Mouse (Mus musculus) lung, postnatal 0 days (tissue): Measurements from ENCODE around the gene Lamtor2. TPM values are rescaled to one million over a fixed set of nuclear protein-coding genes. Genes with fewer than 3 reads are reported as not detected.

ENCODE experiments used
- ATAC-seq: fragments of 200-750 bp; cut with Nextera tagmentation; 2 replicates; pipeline ENCODE4 v1.8.0; 2017; ENCODE audit warnings: moderate library complexity
- DNase-seq: peaks from one replicate; pipeline ENCODE4 v3.0.0-alpha.2; 2016; ENCODE audit warnings: low spot score
- H3K27ac ChIP-seq: fragments of 300-500 bp; sonication (generic); 2 replicates; pipeline ENCODE4 v1.5.1; 2014; ENCODE audit warnings: antibody characterized with exemption, mild to moderate bottlenecking, low read length, mixed read lengths
- H3K27me3 ChIP-seq: fragments of 300-500 bp; sonication (generic); replicated peaks from 2 replicates; pipeline ENCODE4 v1.6.1; 2014; ENCODE audit warnings: low read length, mixed read lengths; ENCODE audit not compliant: insufficient read depth
- H3K36me3 ChIP-seq: fragments of 300-500 bp; sonication (generic); 2 replicates; pipeline ENCODE4 v1.6.1; 2014; ENCODE audit warnings: low read length, mixed read lengths; ENCODE audit not compliant: insufficient read depth
- H3K4me1 ChIP-seq: fragments of 300-500 bp; sonication (generic); 2 replicates; pipeline ENCODE4 v1.6.1; 2014; ENCODE audit warnings: antibody characterized with exemption, low read depth, low read length, mixed read lengths; ENCODE audit not compliant: insufficient read depth
- H3K4me2 ChIP-seq: fragments of 300-500 bp; sonication (generic); replicated peaks from 2 replicates; pipeline ENCODE4 v1.6.1; 2014; ENCODE audit warnings: low read depth, mild to moderate bottlenecking, low read length, moderate library complexity, mixed read lengths
- H3K4me3 ChIP-seq: fragments of 300-500 bp; sonication (generic); 2 replicates; pipeline ENCODE4 v1.5.1; 2014; ENCODE audit warnings: low read depth, low read length
- H3K9ac ChIP-seq: fragments of 300-500 bp; sonication (generic); replicated peaks from 2 replicates; pipeline ENCODE4 v1.6.1; 2014; ENCODE audit warnings: low read depth, mild to moderate bottlenecking
- H3K9me3 ChIP-seq: fragments of 300-500 bp; sonication (generic); 2 replicates; pipeline ENCODE4 v1.6.1; 2016; ENCODE audit warnings: low read length, mixed read lengths
- CTCF ChIP-seq: IDR thresholded peaks from 2 replicates; pipeline ENCODE4 v1.5.1; 2016; ENCODE audit warnings: antibody characterized with exemption, mild to moderate bottlenecking
- EP300 ChIP-seq: IDR thresholded peaks from 2 replicates; pipeline ENCODE4 v1.6.1; 2016; ENCODE audit warnings: antibody characterized with exemption, mild to moderate bottlenecking, control low read depth
- WGBS: fragments of 180-500 bp; shearing (Covaris S2); extraction: QIAGEN DNeasy Blood & Tissue Kit; methylation state at CpG from one replicate; pipeline ENCODE4 v1.1.7; 2014; 5-methylcytosine and 5-hydroxymethylcytosine counted together
- polyA plus RNA-seq: library from polyadenylated mRNA; unstranded; fragments of >200 nt; fragmentation: Nextera tagmentation; extraction: Ambion mirVana; gene quantifications from 2 replicates; pipeline ENCODE4 v1.2.1, GENCODE M21; 2015

The Lamtor2 gene
- polyA plus RNA-seq, 1 experiment from 2014 or later = 138 TPM

- peak; percentile 72 for DNase-seq
- H3K4me2 ChIP-seq = peak overlapping the region; percentile 98
- H3K36me3 ChIP-seq = peaks cover 15% of the 10 kb centered on the region; the same call in 1 of the 2 replicates
- H3K9ac ChIP-seq = peak overlapping the region; percentile 78
- peak; percentile 39 for TF ChIP-seq CTCF
- no peak for TF ChIP-seq EP300
- H3K27ac ChIP-seq = peak overlapping the region; percentile 94
- no peaks in the 10 kb centered on the region for H3K9me3 ChIP-seq
- H3K4me1 ChIP-seq = peaks cover 11% of the 10 kb centered on the region; the same call in 1 of the 2 replicates
- WGBS = under 1% methylated on average over 28 of the region's 41 CpGs
- no peak; the same call in 1 of the 2 replicates for ATAC-seq
- H3K27me3 ChIP-seq = no peaks in the 10 kb centered on the region
- peak overlapping the region; percentile 84 for H3K4me3 ChIP-seq
These were observed 1.2 kb upstream of the Lamtor2 start for GRCm38 (mm10) chr3:88553880-88554586.

DNA sequence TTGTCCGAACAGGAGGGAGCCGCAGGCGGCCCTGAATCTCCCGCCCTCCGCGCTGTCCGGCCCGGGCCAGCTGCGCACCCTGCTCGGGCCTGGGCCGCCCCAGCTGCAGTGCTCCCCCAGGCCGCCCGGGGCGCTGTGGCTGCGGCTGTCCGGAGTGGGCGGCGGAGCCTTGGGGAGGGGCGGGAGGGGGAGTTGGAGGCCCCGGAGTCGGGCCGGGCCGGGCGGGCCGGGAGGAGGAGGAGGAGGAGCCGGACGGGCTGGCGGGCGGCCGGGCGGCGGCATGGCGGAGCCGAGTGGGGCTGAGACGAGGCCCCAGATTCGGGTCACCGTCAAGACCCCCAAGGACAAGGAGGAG, 628 bp upstream of the Lamtor2 start, which contains the start of gene Ubqln4:
Ubqln4 (plus strand) TSS at position 234 of the 355 bp plus-strand sequence.
- Histone ChIP-seq H3K4me3 (peak within 1 kb of the TSS; percentile 84), H3K4me1 (peaks cover 11% of the 10 kb centered on the region; the same call in 1 of the 2 replicates), H3K4me2 (peak within 1 kb of the TSS; percentile 98), H3K9ac (peak within 1 kb of the TSS; percentile 78), H3K36me3 (peaks cover 15% of the 10 kb centered on the region; the same call in 1 of the 2 replicates), H3K27ac (peak within 1 kb of the TSS; percentile 94), H3K27me3 (no peaks in the 10 kb centered on the region), H3K9me3 (no peaks in the 10 kb centered on the region)
- ATAC-seq (peak; percentile 87), DNase-seq (peak; percentile 92)
- TF ChIP-seq CTCF (peak; percentile 81), EP300 (no peak)
- 0% methylated on average over 8 of the region's 37 CpGs for WGBS

DNA sequence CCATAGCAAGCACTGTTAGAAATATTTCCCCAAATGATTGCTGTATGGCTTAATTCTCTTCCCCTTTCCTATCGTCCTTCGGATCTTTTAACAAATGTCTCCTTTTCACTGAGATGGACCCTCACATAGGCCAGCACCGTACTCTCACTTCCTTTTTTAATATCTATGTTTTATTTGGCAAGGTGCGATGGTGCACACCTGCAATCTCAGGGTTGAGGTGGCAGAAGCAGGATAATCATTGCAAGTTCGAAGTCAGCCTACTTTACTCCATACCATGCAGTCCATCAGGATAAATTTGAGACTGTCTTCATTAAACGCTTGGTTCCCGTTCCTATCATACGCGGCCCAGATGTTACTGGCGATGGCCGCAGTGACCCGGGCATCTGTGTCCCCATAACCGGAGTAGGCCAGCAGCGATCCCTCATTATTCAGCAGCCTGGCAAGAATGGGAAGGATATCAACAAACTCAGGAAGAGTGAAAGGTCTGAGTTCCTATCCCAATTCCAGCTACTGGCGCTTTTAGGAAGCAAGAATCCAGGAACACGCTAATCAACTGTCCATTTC, 710 bp downstream of the Lamtor2 start:
- TF ChIP-seq EP300 (peak; percentile 57), CTCF (no peak)
- no peaks in the 10 kb centered on the region for H3K9me3 ChIP-seq
- peak overlapping the region; percentile 84 for H3K4me3 ChIP-seq
- peaks cover 11% of the 10 kb centered on the region; the same call in 1 of the 2 replicates for H3K4me1 ChIP-seq
- WGBS = 11% methylated on average over 16 of the region's 16 CpGs
- no peaks in the 10 kb centered on the region for H3K27me3 ChIP-seq
- H3K36me3 ChIP-seq = 0 out of 2 replicates have a peak, but pooled peaks cover 9% of the 10 kb centered on the region
- ATAC-seq = no peak
- peak overlapping the region; percentile 94 for H3K27ac ChIP-seq
- peak overlapping the region; percentile 98 for H3K4me2 ChIP-seq
- no peak for DNase-seq
- H3K9ac ChIP-seq = peak overlapping the region; percentile 58

GRCm38 (mm10) chr3:88551586-88551985, 1.3 kb downstream of the Lamtor2 start:
- no peak overlapping the region for H3K4me3 ChIP-seq
- H3K36me3 ChIP-seq = 0 out of 2 replicates have a peak, but pooled peaks cover 5% of the 10 kb centered on the region
- ATAC-seq = no peak
- H3K27ac ChIP-seq = peak overlapping the region; percentile 94; the same call in 1 of the 2 replicates
- H3K4me1 ChIP-seq = peaks cover 11% of the 10 kb centered on the region; the same call in 1 of the 2 replicates
- H3K4me2 ChIP-seq = peak overlapping the region; percentile 98; the same call in 1 of the 2 replicates
- TF ChIP-seq CTCF = no peak
- no peak for TF ChIP-seq EP300
- no peaks in the 10 kb centered on the region for H3K9me3 ChIP-seq
- no peaks in the 10 kb centered on the region for H3K27me3 ChIP-seq
- 73% methylated on average over 4 of the region's 4 CpGs for WGBS
- peak overlapping the region; percentile 58 for H3K9ac ChIP-seq
- no peak for DNase-seq

GRCm38 (mm10) chr3:88548180-88548917, 4.5 kb downstream of the Lamtor2 start, which contains the start of gene Rab25:
Gene Rab25 (minus strand): TSS chr3:88548300.
- peak within 1 kb of the TSS; percentile 10; the same call in 1 of the 2 replicates for H3K4me3 ChIP-seq
- no peaks in the 10 kb centered on the region for H3K36me3 ChIP-seq
- H3K4me1 ChIP-seq = peaks cover 6% of the 10 kb centered on the region; the same call in 1 of the 2 replicates
- H3K27ac ChIP-seq = peak within 1 kb of the TSS; percentile 89
- TF ChIP-seq EP300 (peak; percentile 17; the same call in 1 of the 2 replicates), CTCF (no peak)
- peak; percentile 53 for ATAC-seq
- peak; percentile 91 for DNase-seq
- WGBS = 36% methylated on average over 18 of the region's 18 CpGs
- H3K4me2 ChIP-seq = peak within 1 kb of the TSS; percentile 48
- no peaks in the 10 kb centered on the region for H3K27me3 ChIP-seq
- H3K9me3 ChIP-seq = no peaks in the 10 kb centered on the region
- H3K9ac ChIP-seq = peak within 1 kb of the TSS; percentile 23; the same call in 1 of the 2 replicates
